Mouse (Mus musculus) heart, embryonic 10.5 days (tissue): Measurements from ENCODE around the gene Mettl2. TPM values are rescaled to one million over a fixed set of nuclear protein-coding genes. Genes with fewer than 3 reads are reported as not detected.
A peak's percentile ranks its signal among the peaks of the same experiment; 100 is the strongest.

ENCODE experiments used
- DNase-seq: peaks from one replicate; pipeline ENCODE4 v3.0.0-alpha.2; 2017; ENCODE audit warnings: low spot score
- H3K27ac ChIP-seq: fragments of 300-500 bp; sonication (generic); 2 replicates; pipeline ENCODE4 v1.5.1; 2016; ENCODE audit warnings: mild to moderate bottlenecking
- H3K27me3 ChIP-seq: fragments of 300-500 bp; sonication (generic); 2 replicates; pipeline ENCODE4 v1.6.1; 2016; ENCODE audit warnings: mild to moderate bottlenecking; ENCODE audit not compliant: poor library complexity, insufficient read depth, severe bottlenecking
- H3K36me3 ChIP-seq: fragments of 300-500 bp; sonication (generic); 2 replicates; pipeline ENCODE4 v1.6.1; 2016; ENCODE audit warnings: mild to moderate bottlenecking, moderate library complexity
- H3K4me1 ChIP-seq: fragments of 300-500 bp; sonication (generic); 2 replicates; pipeline ENCODE4 v1.6.1; 2016; ENCODE audit warnings: mild to moderate bottlenecking
- H3K4me3 ChIP-seq: fragments of 300-500 bp; sonication (generic); 2 replicates; pipeline ENCODE4 v1.5.1; 2016; ENCODE audit warnings: mild to moderate bottlenecking, moderate library complexity
- H3K9me3 ChIP-seq: fragments of 300-500 bp; sonication (generic); 2 replicates; pipeline ENCODE4 v1.6.1; 2016; ENCODE audit warnings: mild to moderate bottlenecking, moderate library complexity
- WGBS: fragments of 180-500 bp; shearing (Covaris S2); methylation state at CpG from one replicate; pipeline ENCODE4 v1.1.7; 2016; 5-methylcytosine and 5-hydroxymethylcytosine counted together
- polyA plus RNA-seq: library from polyadenylated mRNA; unstranded; fragments of >200 nt; fragmentation: Nextera tagmentation; extraction: Ambion mirVana; gene quantifications from 2 replicates; pipeline ENCODE4 v1.2.1, GENCODE M21; 2016

Mettl2 gene
- polyA plus RNA-seq, 1 experiment from 2014 or later = 42.5 TPM

DNA sequence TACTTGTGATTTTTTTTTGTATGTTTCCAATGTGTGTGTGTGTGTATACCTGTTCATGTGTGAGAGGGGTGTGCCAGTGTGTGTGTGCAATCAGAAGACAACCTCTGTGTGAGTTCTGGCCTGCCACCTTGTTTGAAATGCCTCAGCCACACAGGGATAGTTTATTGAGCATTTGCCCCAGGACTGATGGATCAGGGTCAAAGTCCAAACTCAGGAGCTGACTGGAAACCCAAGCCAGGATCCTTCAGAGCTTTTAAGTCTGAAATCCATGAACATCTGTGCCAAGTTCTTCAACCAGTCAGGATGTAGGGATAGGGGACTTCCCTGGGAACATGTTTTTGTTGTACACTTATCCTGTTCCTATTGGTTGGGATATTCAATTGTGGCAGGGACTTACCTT, 31.8 kb downstream of the Mettl2 start:
- no peaks in the 10 kb centered on the region for H3K36me3 ChIP-seq
- H3K27me3 ChIP-seq = no peaks in the 10 kb centered on the region
- no peak overlapping the region for H3K4me3 ChIP-seq
- H3K4me1 ChIP-seq = peaks cover 23% of the 10 kb centered on the region
- no peak overlapping the region for H3K27ac ChIP-seq
- no peak for DNase-seq
- H3K9me3 ChIP-seq = peaks cover 7% of the 10 kb centered on the region

DNA sequence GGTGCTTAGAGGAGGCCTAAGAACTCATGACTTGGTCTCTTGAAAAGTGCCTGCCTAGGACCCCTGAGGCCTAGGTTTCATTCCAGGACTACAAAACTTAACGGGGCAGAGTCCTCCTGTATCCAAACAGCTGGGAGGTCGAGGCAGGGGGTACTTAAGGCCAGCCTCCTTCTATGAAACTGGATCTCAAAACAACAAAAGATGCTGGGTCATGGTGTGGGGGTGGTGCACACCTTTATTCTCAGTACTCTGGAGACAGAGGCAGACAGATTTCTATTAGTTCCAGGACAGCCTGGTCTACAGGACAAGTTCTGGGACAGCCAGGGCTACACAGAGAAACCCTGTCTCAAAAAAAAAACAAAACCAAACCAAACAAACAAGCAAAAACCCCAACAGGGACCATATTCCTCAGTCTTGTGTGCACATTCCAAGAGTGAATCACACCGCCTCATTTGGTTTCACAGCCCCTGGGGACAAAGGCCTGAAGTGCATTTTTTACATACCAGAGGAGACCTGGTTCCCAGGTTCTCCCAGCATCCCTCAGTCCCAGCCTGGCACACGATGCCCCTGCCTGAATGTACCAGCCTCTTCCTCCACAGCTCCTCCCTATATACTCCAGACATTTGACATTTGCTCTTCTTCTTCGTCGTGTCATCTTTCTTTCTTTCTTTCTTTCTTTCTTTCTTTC, 33.6 kb downstream of the Mettl2 start:
- Histone ChIP-seq H3K4me1 (peaks cover 11% of the 10 kb centered on the region; the same call in 1 of the 2 replicates), H3K27me3 (peaks cover 5% of the 10 kb centered on the region), H3K9me3 (peaks cover 12% of the 10 kb centered on the region), H3K4me3 (no peak overlapping the region), H3K36me3 (no peaks in the 10 kb centered on the region), H3K27ac (no peak overlapping the region)
- WGBS = 56% methylated on average over 6 of the region's 6 CpGs
- no peak for DNase-seq

DNA sequence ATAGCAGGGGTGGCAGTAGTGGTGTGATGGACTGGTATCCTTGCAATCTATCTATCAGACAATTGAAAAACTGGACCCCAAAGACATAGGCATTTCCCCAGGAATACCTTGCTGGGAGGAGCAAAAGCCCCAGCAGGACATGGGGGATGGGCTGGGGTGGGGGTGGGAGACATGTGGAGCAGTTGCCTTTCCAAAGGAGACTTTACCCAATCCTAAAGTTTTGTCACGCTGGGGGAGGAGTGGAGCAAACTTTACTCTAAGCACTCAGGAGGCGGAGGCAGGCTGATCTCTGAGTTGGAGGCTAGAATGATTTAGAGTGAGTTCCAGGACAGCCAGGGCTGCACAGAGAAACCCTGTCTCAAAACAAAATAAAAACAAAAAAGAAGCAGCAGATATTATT, 35.2 kb downstream of the Mettl2 start:
- 78% methylated on average over 2 of the region's 2 CpGs for WGBS
- Histone ChIP-seq H3K4me1 (peaks cover 9% of the 10 kb centered on the region; the same call in 1 of the 2 replicates), H3K27me3 (peaks cover 21% of the 10 kb centered on the region), H3K9me3 (peaks cover 25% of the 10 kb centered on the region), H3K4me3 (no peak overlapping the region), H3K36me3 (0 out of 2 replicates have a peak, but pooled peaks cover 4% of the 10 kb centered on the region), H3K27ac (no peak overlapping the region)
- DNase-seq = no peak

DNA sequence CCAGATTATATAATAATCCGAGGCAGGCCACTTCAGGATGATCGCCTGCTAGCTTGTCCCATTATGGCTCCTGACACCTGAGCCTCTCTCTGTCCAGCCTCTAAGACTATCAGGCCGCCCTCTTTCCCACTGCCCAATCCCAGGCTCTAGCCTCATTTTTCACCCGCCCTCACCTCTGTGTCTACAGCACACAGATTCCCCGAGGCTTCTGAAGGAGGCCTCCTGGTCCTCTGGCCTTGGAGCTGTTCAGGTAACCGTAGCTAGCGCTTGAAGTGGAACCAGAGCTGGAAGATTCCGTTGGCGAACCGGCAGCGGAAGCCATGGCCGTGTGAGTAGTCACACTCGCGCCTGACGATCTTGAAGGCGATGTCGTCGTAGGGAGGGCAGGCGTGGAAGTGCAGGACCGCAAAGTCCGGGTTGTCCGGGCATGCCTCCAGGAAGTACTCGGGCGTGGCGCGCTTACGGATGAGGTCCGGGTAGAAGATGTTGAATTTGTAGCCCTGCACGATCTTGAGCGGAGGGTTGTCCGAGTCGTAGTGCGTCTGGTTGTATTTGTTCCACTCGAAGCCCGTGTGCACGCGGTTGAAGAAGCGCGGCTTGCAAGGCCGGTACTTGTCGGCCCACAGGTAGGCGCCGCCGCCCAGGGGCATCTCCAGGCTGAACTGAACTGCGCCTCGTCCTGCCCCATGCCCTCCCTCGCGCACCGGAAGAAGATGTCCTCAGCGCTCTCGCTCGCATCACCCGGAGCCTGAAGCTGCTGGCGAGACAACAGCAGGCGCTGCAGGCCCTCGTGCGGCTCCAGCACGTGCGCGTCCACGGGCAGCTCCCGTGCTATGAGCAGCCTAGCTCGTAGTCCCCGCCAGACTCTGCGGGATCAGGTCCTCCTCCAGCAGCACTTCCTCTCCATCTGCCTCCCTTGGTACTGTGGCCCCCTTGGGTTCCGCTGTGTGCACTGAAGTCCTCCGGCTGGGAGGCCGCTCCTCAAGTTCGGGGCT, 38.6 kb downstream of the Mettl2 start:
- 0 out of 2 replicates have a peak, but pooled peaks cover 4% of the 10 kb centered on the region for H3K36me3 ChIP-seq
- peaks cover 25% of the 10 kb centered on the region for H3K9me3 ChIP-seq
- no peak overlapping the region for H3K27ac ChIP-seq
- 0 out of 2 replicates have a peak, but pooled peaks cover 5% of the 10 kb centered on the region for H3K4me1 ChIP-seq
- H3K27me3 ChIP-seq = peaks cover 25% of the 10 kb centered on the region
- peak overlapping the region; percentile 23; the same call in 1 of the 2 replicates for H3K4me3 ChIP-seq
- WGBS = 71% methylated on average over 69 of the region's 69 CpGs
- DNase-seq = no peak

DNA sequence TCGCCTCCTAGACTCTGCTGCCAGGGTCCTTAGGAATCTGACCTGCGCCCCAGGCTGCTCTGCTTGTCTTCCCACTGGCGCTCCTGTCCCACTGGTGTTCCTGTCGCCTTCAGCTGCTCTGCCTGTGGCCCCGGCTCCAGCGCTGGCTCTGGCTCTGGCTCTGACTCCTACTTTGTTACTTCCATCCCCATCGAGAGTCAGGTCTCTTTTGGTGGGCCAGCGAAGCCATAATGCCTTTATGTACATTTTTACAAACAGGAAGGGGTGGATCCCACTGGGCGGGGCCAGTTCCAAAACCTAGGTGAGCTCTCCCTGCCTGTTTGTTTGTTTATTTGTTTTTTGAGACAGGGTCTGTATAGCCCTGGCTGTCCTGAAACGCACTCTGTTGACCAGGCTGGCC, 40.6 kb downstream of the Mettl2 start:
- DNase-seq = no peak
- Histone ChIP-seq H3K4me1 (0 out of 2 replicates have a peak, but pooled peaks cover 5% of the 10 kb centered on the region), H3K27me3 (peaks cover 25% of the 10 kb centered on the region), H3K27ac (no peak overlapping the region), H3K36me3 (0 out of 2 replicates have a peak, but pooled peaks cover 4% of the 10 kb centered on the region), H3K9me3 (peaks cover 25% of the 10 kb centered on the region), H3K4me3 (no peak overlapping the region)
- WGBS = 87% methylated on average over 10 of the region's 10 CpGs

DNA sequence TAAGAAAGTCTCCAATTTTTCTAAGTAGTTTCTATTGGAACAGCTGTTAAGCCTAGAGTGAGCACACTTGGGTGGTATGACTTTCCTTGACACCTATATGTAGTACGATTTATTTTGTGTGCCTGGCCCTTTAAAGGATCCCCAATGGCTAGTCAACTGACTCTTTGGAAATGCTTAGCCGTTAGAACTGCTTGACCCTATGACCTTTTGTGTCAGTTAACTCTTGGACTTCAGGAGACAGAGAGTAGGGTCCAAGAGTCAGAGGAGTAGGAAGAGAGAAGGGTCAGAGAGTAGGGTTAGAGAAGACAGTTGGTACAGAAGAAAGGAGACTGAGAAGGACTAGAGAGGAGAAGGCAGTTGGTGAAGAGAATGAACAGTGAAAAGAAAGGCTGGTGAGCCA, 52.3 kb downstream of the Mettl2 start, which contains the start of gene Tlk2:
Gene Tlk2, plus strand, starts transcription at position 292 of the 400 bp plus-strand sequence.
- Histone ChIP-seq H3K27me3 (no peaks in the 10 kb centered on the region), H3K4me3 (peak within 1 kb of the TSS; percentile 92; the same call in 1 of the 2 replicates), H3K36me3 (peaks cover 7% of the 10 kb centered on the region; the same call in 1 of the 2 replicates), H3K4me1 (peaks cover 19% of the 10 kb centered on the region), H3K9me3 (no peaks in the 10 kb centered on the region), H3K27ac (no peak within 1 kb of the TSS)
- no peak for DNase-seq
- 46% methylated on average over 2 of the region's 2 CpGs for WGBS

DNA sequence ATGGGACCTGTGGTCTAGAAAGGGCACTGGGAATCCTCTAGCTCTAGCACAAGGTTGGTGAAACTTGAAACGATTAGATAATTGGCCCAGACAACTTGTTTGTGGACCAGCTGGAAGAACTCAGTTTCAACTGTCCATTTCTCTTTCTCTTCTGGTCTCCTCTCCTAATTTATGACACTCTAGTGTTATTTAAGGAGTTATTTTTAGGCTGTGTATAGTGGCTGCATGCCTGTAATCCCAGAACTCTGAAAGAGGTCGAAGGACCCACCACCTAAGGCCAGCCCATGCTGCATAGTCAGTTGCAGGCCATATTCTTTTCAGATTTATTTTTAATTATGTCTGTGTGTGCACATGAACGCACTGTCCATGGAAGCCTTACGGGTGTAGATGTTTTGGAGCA, 53.3 kb downstream of the Mettl2 start:
- Histone ChIP-seq H3K27me3 (no peaks in the 10 kb centered on the region), H3K4me3 (peak overlapping the region; percentile 92), H3K9me3 (no peaks in the 10 kb centered on the region), H3K27ac (no peak overlapping the region), H3K4me1 (peaks cover 19% of the 10 kb centered on the region), H3K36me3 (peaks cover 13% of the 10 kb centered on the region)
- 88% methylated on average over 4 of the region's 4 CpGs for WGBS
- DNase-seq = no peak

DNA sequence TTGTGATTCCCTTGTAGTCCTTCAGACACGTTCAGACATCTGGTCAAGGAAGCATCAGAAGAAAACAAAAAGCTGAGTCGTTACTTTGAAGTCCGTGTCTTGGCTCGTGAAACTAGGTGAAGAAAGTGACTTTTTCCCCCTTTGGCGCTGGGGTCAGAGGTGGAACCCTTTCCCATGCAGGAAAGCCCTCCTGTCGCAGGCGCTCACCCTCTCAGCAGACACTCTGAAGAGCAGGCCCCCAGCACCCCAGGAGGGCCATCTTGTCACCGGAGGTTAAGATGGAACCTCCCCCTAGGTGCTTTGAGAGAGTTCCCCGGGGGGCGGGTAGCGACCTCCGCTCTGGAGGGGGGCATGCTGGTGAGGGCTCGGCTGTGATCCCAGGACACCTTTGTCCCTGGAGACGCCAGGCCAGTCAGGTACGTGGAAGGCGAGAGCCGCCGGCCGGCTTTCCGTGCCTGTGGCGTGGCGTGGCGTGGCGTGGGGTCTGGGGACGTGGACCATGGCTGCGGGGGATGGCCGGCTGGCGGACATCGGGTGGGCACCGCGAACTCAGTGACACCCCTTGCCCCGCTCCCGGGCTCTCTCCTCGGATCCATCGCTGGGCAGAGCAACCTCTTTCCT, 54.4 kb downstream of the Mettl2 start:
- DNase-seq = peak; percentile 82
- WGBS = under 1% methylated on average over 35 of the region's 35 CpGs

DNA sequence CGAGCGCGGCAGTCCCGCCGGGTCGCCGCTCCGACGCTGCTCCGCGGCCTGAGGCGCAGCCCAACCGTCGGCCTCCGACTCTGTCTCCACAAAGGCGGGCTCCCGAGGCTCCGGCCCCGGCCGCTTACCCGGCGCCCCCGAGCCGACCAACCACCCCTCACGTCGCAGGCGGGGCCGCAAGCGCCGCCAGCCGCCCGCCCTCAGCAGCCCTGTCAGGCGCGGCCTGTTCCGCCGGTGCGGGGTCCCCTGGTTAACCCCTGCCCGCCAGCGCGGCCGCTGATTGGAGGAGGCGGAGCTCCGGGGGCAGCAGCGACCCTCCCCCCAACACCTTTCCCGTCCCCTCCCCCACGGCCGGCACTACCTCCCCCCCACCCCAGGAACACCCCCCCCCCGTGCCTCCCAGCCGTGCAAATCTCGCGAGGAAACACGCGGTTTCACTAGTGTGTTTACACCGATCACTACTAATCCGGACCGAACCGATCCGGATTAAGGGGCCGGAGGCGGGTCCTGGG, 55.0 kb downstream of the Mettl2 start:
- under 1% methylated on average over 57 of the region's 60 CpGs for WGBS
- H3K4me3 ChIP-seq = peak overlapping the region; percentile 92
- H3K9me3 ChIP-seq = no peaks in the 10 kb centered on the region
- peak overlapping the region; percentile 98 for H3K27ac ChIP-seq
- peak; percentile 98 for DNase-seq
- peaks cover 27% of the 10 kb centered on the region for H3K36me3 ChIP-seq
- no peaks in the 10 kb centered on the region for H3K27me3 ChIP-seq
- peaks cover 19% of the 10 kb centered on the region for H3K4me1 ChIP-seq

More for the DNA sequence above, 54.4 kb downstream of the Mettl2 start:
- Histone ChIP-seq H3K27me3 (no peaks in the 10 kb centered on the region), H3K27ac (peak overlapping the region; percentile 98), H3K4me3 (peak overlapping the region; percentile 92), H3K36me3 (peaks cover 23% of the 10 kb centered on the region), H3K4me1 (peaks cover 19% of the 10 kb centered on the region), H3K9me3 (no peaks in the 10 kb centered on the region)

DNA sequence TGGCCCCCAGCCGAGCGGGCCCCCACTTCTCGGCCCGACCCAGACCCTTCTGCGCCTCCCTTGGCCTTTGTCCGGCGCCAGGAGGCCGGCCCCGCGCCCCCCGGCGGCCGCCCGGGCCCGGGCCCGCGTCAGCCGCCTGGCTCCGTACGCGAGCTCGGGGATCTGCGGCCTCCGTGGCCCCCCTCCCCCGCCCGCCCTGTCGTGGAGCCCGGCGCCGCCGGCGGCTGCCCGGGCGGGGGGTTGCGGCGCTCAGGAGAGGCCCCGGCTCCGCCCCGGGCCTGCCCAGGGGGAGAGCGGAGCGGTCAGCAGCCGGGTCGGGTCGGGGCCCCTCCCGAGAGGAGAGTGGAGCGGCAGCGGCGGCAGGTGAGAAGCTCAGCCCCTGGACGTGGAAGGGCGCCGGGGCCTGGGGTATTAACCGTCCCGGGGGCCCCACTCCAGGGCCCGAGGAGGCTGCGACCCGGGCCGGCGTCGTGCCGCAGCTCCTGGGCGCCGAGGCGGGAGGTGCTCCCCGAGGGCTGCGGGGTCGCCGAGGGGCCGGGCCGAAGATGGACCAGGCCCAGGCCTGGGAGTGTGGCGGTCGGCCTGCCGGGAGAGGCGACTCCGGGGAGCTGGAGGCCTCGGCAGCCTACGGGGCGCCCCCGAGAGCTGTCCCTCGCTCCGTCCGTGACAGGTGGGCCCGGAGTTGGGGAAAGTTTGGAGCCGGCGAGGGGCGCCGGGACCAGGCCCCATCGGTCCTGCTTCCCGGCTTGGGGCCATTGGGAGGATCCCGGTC, 55.6 kb downstream of the Mettl2 start:
- peak overlapping the region; percentile 98 for H3K27ac ChIP-seq
- H3K4me1 ChIP-seq = peaks cover 19% of the 10 kb centered on the region
- peaks cover 34% of the 10 kb centered on the region for H3K36me3 ChIP-seq
- peak overlapping the region; percentile 92 for H3K4me3 ChIP-seq
- 1% methylated on average over 82 of the region's 89 CpGs for WGBS
- DNase-seq = peak; percentile 85
- no peaks in the 10 kb centered on the region for H3K27me3 ChIP-seq
- no peaks in the 10 kb centered on the region for H3K9me3 ChIP-seq

DNA sequence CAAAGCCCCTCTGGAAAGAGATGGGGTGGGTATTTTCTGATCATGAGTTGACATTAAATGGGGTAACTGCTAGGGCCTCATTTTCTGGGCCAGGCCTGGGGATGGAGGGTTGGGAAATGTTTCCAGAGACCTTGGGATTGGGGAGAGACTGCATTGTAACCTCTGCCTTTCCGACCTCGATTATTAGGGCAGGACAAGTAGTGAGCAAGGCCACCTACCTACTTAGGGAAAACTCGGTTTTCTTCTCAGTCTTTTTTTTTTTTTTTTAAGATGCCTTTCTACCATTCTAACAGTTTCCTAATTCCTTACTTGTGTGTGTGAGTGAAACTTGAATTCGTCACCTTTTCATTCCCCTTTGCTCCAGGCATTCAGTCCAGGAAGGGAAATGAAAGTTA, 56.2 kb downstream of the Mettl2 start:
- H3K9me3 ChIP-seq = no peaks in the 10 kb centered on the region
- peak overlapping the region; percentile 92 for H3K4me3 ChIP-seq
- no peaks in the 10 kb centered on the region for H3K27me3 ChIP-seq
- WGBS = 4% methylated on average over 4 of the region's 4 CpGs
- H3K4me1 ChIP-seq = peaks cover 19% of the 10 kb centered on the region
- peaks cover 36% of the 10 kb centered on the region for H3K36me3 ChIP-seq
- no peak for DNase-seq
- peak overlapping the region; percentile 98 for H3K27ac ChIP-seq

DNA sequence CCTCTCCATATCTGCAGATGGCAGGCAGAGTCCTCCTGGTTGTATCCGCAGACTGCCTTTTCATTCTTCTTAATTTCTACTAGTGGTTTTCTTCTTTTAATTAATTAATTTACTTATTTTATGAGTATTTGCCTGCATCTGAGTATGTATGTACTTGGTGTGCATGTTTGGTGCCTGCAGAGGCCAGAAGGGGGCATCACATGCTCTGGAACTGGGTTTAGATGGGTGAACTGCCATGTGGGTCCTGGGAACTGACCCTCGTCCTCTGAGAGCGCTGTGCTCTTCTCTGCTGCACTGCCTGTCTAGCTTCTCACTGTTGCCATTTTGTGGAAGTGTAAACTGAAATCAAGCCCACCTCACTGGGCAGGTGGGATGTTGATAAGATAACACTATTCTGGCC, 58.5 kb downstream of the Mettl2 start:
- no peak for DNase-seq
- Histone ChIP-seq H3K36me3 (peaks cover 38% of the 10 kb centered on the region), H3K9me3 (no peaks in the 10 kb centered on the region), H3K4me1 (peaks cover 14% of the 10 kb centered on the region), H3K4me3 (no peak overlapping the region), H3K27ac (no peak overlapping the region), H3K27me3 (no peaks in the 10 kb centered on the region)
- WGBS = 95% methylated on average over 3 of the region's 3 CpGs
